Mouse (Mus musculus): Measurements from ENCODE around the gene Rhebl1. TPM values are rescaled to one million over a fixed set of nuclear protein-coding genes. Genes with fewer than 3 reads are reported as not detected.

Rhebl1 gene
- total and polyA plus RNA-seq, 3 experiments = 10.1 to 16.6 TPM; not detected in 1

- no peak for TF ChIP-seq ZC3H11A (IDR thresholded peaks at IDR 0.05; ENCODE audit: low read depth, low read length)
- no peak for TF ChIP-seq SMC3 (IDR thresholded peaks at IDR 0.05; ENCODE audit: low read depth, low read length)
Observed at GRCm38 (mm10) chr15:98927566-98927965, 33.2 kb upstream of the Rhebl1 start (continued).

GRCm38 (mm10) chr15:98924682-98925081 lies 30.3 kb upstream of the Rhebl1 start:
- no peaks in the 10 kb centered on the region for H3K27me3 ChIP-seq (ENCODE audit: control insufficient read depth in 1 of 2, insufficient read depth in 2 of 2, low read length in 2 of 2)
- TF ChIP-seq EP300 (IDR thresholded peaks at IDR 0.05; ENCODE audit: low read depth in 1 of 2, low read length in 2 of 2) (no peak), POLR2AphosphoS5 (IDR thresholded peaks at IDR 0.05; ENCODE audit: borderline replicate concordance, low read depth, low read length) (no peak), MXI1 (IDR thresholded peaks at IDR 0.05; ENCODE audit: low read depth, low read length) (no peak), UBTF (IDR thresholded peaks at IDR 0.05; ENCODE audit: borderline replicate concordance, insufficient read depth, low read depth, low read length) (no peak), ZMIZ1 (IDR thresholded peaks at IDR 0.05; ENCODE audit: low read depth, low read length) (no peak), MAZ (IDR thresholded peaks at IDR 0.05; ENCODE audit: low read depth, low read length) (no peak), NELFE (IDR thresholded peaks at IDR 0.05; ENCODE audit: low read depth, low read length) (no peak), ETS1 (IDR thresholded peaks at IDR 0.05; ENCODE audit: low read depth, low read length) (no peak), ZC3H11A (IDR thresholded peaks at IDR 0.05; ENCODE audit: low read depth, low read length) (no peak), ELF1 (IDR thresholded peaks at IDR 0.05; ENCODE audit: low read depth, low read length) (no peak), POLR2AphosphoS2 (IDR thresholded peaks at IDR 0.05; ENCODE audit: low read length) (no peak), ZNF384 (IDR thresholded peaks at IDR 0.05; ENCODE audit: low read depth, low read length) (no peak), ZKSCAN1 (IDR thresholded peaks at IDR 0.05; ENCODE audit: low read depth, low read length) (no peak), CTCF (IDR thresholded peaks at IDR 0.05 in 2 of 3, conservative IDR thresholded peaks at IDR 0.05 in 1 of 3; ENCODE audit: control insufficient read depth in 1 of 3, insufficient read depth in 1 of 3, low read depth in 2 of 3, low read length in 3 of 3, poor library complexity in 1 of 3, severe bottlenecking in 1 of 3) (no peak)

GRCm38 (mm10) chr15:98923031-98923537 lies 28.7 kb upstream of the Rhebl1 start:
- Histone ChIP-seq H3K36me3 (ENCODE audit: control insufficient read depth in 1 of 2, insufficient read depth in 2 of 2, low read length in 2 of 2) (peaks cover 0 to 7% of the 10 kb centered on the region in 2 experiments; a peak in 2 of 4 replicates), H3K9me3 (replicated peaks; ENCODE audit: insufficient read depth, low read length) (no peaks in the 10 kb centered on the region), H3K27me3 (ENCODE audit: control insufficient read depth in 1 of 2, insufficient read depth in 2 of 2, low read length in 2 of 2) (no peaks in the 10 kb centered on the region), H3K9ac (ENCODE audit: control insufficient read depth, low read depth, low read length, poor library complexity, severe bottlenecking) (no peak overlapping the region), H3K27ac (ENCODE audit: control insufficient read depth, low read depth, low read length) (no peak overlapping the region), H3K4me1 (ENCODE audit: control insufficient read depth in 1 of 2, insufficient read depth in 2 of 2, low read length in 2 of 2) (peaks cover 9% of the 10 kb centered on the region in 2 experiments; a peak in 3 of 4 replicates), H3K79me2 (ENCODE audit: control insufficient read depth, insufficient read depth, low read length, poor library complexity) (no peaks in the 10 kb centered on the region; the same call in 1 of the 2 replicates), H3K4me3 (ENCODE audit: control insufficient read depth in 1 of 2, insufficient read depth in 1 of 2, low read depth in 2 of 2, low read length in 2 of 2) (no peak overlapping the region)
- peak; percentile 81 for DNase-seq (ENCODE audit: low read depth, low spot score)
- TF ChIP-seq MYC (IDR thresholded peaks at IDR 0.05; ENCODE audit: low read depth, low read length) (0 out of 2 replicates have a peak, but pooled peaks have one; percentile 25), NELFE (IDR thresholded peaks at IDR 0.05; ENCODE audit: low read depth, low read length) (no peak; the same call in 1 of the 2 replicates), CTCF (IDR thresholded peaks at IDR 0.05 in 2 of 3, conservative IDR thresholded peaks at IDR 0.05 in 1 of 3; ENCODE audit: control insufficient read depth in 1 of 3, insufficient read depth in 1 of 3, low read depth in 2 of 3, low read length in 3 of 3, poor library complexity in 1 of 3, severe bottlenecking in 1 of 3) (no peak), MYB (IDR thresholded peaks at IDR 0.05; ENCODE audit: low read depth, low read length) (no peak), MXI1 (IDR thresholded peaks at IDR 0.05; ENCODE audit: low read depth, low read length) (0 out of 2 replicates have a peak, but pooled peaks have one; percentile 52), RCOR1 (IDR thresholded peaks at IDR 0.05; ENCODE audit: low read depth, low read length) (no peak), ETS1 (IDR thresholded peaks at IDR 0.05; ENCODE audit: low read depth, low read length) (no peak; the same call in none of the 2 replicates), BHLHE40 (IDR thresholded peaks at IDR 0.05; ENCODE audit: borderline replicate concordance, low read depth, low read length) (no peak), ZMIZ1 (IDR thresholded peaks at IDR 0.05; ENCODE audit: low read depth, low read length) (no peak), TAL1 (IDR thresholded peaks at IDR 0.05; ENCODE audit: low read length) (no peak), CHD2 (IDR thresholded peaks at IDR 0.05; ENCODE audit: low read length) (no peak), SIN3A (IDR thresholded peaks at IDR 0.05; ENCODE audit: low read length) (peak; percentile 58), HCFC1 (IDR thresholded peaks at IDR 0.05; ENCODE audit: low read depth, low read length) (peak; percentile 39; the same call in 1 of the 2 replicates), POLR2A (IDR thresholded peaks at IDR 0.05; ENCODE audit: control insufficient read depth in 1 of 2, insufficient read depth in 1 of 2, low read depth in 1 of 2, low read length in 2 of 2, poor library complexity in 1 of 2) (no peak), TBP (IDR thresholded peaks at IDR 0.05; ENCODE audit: low read depth, low read length) (no peak), GATA1 (IDR thresholded peaks at IDR 0.05; ENCODE audit: low read depth, low read length) (peak; percentile 52; the same call in 1 of the 2 replicates), E2F4 (IDR thresholded peaks at IDR 0.05; ENCODE audit: borderline replicate concordance, low read depth, low read length) (no peak), CHD1 (IDR thresholded peaks at IDR 0.05; ENCODE audit: low read depth, low read length) (no peak), ZNF384 (IDR thresholded peaks at IDR 0.05; ENCODE audit: low read depth, low read length) (no peak), MAZ (IDR thresholded peaks at IDR 0.05; ENCODE audit: low read depth, low read length) (no peak)

More at GRCm38 (mm10) chr15:98924682-98925081, 30.3 kb upstream of the Rhebl1 start:
- DNase-seq (ENCODE audit: low read depth, low spot score) = no peak
- Histone ChIP-seq H3K27ac (ENCODE audit: control insufficient read depth, low read depth, low read length) (no peak overlapping the region), H3K4me1 (ENCODE audit: control insufficient read depth in 1 of 2, insufficient read depth in 2 of 2, low read length in 2 of 2) (peaks cover 3 to 5% of the 10 kb centered on the region in 2 experiments; a peak in 2 of 4 replicates), H3K79me2 (ENCODE audit: control insufficient read depth, insufficient read depth, low read length, poor library complexity) (no peaks in the 10 kb centered on the region), H3K9me3 (replicated peaks; ENCODE audit: insufficient read depth, low read length) (no peaks in the 10 kb centered on the region), H3K4me3 (ENCODE audit: control insufficient read depth in 1 of 2, insufficient read depth in 1 of 2, low read depth in 2 of 2, low read length in 2 of 2) (no peak overlapping the region), H3K36me3 (ENCODE audit: control insufficient read depth in 1 of 2, insufficient read depth in 2 of 2, low read length in 2 of 2) (peaks cover 0 to 4% of the 10 kb centered on the region in 2 experiments; a peak in 2 of 4 replicates), H3K9ac (ENCODE audit: control insufficient read depth, low read depth, low read length, poor library complexity, severe bottlenecking) (no peak overlapping the region)
